Mouse (Mus musculus): ENCODE measurements around the gene Ap3s2. TPM values are rescaled to one million over a fixed set of nuclear protein-coding genes. Genes with fewer than 3 reads are reported as not detected.

The Ap3s2 gene
- 20.2 TPM for total RNA-seq (2023)

DNA sequence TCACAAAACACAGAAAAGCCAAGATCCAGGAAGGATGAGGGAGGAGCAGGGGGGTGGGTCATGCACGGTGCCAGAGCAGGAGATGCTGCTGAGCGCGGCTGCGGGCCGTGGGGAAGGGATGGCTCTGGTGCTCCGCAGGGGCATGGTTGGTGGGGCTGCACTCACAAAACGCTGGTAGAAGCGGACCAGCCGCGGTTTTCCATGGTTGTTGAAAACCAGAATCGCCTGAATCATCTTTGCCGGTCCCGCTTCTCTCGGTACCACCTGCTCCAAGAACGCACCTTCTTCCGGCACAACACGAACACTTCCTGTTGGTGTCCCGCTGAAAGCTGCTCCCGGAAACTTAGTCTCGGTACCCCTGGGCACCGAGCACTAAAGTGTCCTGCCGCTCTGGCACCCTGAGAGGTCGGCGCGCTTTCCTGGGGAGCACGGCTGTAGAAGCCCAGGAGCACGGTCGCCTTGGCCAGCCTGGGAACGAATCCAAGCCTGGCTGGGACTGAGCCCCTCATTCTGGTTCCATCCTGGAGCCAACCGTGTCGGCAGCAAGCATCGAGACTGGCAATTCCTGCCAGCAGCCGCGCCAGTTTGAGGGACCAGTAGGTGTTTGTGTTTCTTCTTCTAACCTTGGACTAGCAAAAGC, at the start of gene Ap3s2:
Ap3s2 (minus strand) TSS at position 306 of the 640 bp plus-strand sequence.

GRCm38 (mm10) chr7:79934862-79935510, 14.5 kb upstream of the Ap3s2 start, which contains the start of gene Arpin:
Gene Arpin, minus strand, starts transcription at chr7:79935359.

DNA sequence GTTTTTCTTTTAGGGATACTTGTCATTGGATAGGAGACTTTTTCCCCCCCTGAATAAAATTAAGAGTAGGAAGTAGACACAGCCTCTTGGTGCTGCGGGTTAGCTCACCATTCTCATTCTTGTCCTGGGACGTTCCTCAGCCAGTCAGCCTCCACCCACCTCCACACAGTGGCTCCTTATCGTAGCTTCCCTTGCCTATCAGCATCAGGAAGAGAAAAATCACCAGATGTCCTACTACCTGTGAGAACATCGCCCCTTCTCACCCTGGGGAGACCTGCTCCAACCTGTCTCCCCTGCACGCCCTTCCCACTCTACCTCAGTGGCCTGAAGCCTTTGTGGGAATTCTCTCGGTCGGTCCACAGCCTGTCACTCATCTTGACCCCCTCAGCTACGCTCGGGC, 59.6 kb downstream of the Ap3s2 start, which contains the start of gene Anpep:
Anpep (minus strand) TSS at position 249 of the 400 bp plus-strand sequence.

Other genes with a start within 250 kb of the Ap3s2 start
- gene Kif7, start 204.9 kb downstream of the Ap3s2 start, total RNA-seq (2023): 6.6 TPM
- gene Plin1, start 187.7 kb downstream of the Ap3s2 start, total RNA-seq (2023): not detected
- gene Pex11a, start 177.5 kb downstream of the Ap3s2 start, total RNA-seq (2023): 0.73 TPM
- not detected for gene Wdr93, start 177.5 kb downstream of the Ap3s2 start, total RNA-seq (2023)
- gene Mesp1, start 126.9 kb downstream of the Ap3s2 start, total RNA-seq (2023): not detected
- not detected for gene Mesp2, start 109.9 kb downstream of the Ap3s2 start, total RNA-seq (2023)
- gene Anpep, start 59.6 kb downstream of the Ap3s2 start, total RNA-seq (2023): 0.92 TPM
- gene Arpin, start 14.7 kb upstream of the Ap3s2 start, total RNA-seq (2023): not detected
- 26.3 TPM for gene Zfp710, start 104.2 kb upstream of the Ap3s2 start, total RNA-seq (2023)
- 38.2 TPM for gene Idh2, start 194.7 kb upstream of the Ap3s2 start, total RNA-seq (2023)

All from CD8-positive naive resting alpha-beta T cell, adult 57 days (primary cell).